Mouse (Mus musculus): ENCODE results near the gene Vezt. TPM values are rescaled to one million over a fixed set of nuclear protein-coding genes. Genes with fewer than 3 reads are reported as not detected.

Vezt gene
- total and polyA plus RNA-seq, 2 experiments from 2014 or later, result 34.4 to 51.6 TPM

DNA sequence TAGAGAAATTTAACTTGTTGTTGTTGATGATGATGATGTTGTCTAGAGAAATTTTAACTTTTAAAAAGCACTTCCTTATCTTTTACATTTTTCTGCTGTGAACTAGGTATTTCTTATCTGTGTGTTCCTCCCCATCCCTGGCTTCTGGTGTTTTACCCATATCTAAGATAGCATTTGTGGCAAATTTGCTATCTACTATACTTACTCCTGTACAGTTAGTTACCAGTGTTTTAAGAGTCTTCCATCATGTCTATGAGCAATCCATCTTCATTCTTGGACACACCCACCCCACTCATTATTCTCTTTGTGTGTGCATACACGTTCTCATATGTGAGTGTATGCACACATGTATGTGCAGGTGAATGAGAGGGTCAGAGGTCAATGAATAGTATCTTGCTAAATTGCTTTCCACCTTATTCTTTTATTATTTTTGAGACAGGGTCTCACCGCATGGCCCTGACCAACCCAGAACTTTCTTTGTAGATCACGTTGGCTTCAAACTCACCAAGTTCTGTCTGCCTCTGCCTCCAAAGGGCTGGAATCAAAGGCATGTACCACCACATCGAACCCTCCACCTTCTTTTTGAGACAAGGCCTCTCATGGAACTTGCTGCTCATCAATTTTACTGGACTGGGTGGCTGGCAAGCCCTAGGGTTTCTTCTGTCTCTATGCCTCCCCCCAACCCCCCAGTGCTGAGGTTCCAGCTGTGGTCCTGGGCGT is 123.3 kb downstream of the Vezt start:
- Histone ChIP-seq H3K9ac (replicated peaks; ENCODE audit: low read length) (no peak overlapping the region), H3K36me3 (ENCODE audit: insufficient read depth, low read length) (no peaks in the 10 kb centered on the region), H3K9me3 (ENCODE audit: low read length) (no peaks in the 10 kb centered on the region), H3K4me1 (ENCODE audit: insufficient read depth, low read length) (no peaks in the 10 kb centered on the region), H3K27ac (no peak overlapping the region), H3K4me3 (ENCODE audit: low read length) (no peak overlapping the region), H3K4me2 (ENCODE audit: low read depth, low read length) (no peak overlapping the region), H3K27me3 (ENCODE audit: insufficient read depth, low read length) (no peaks in the 10 kb centered on the region)
- ATAC-seq (no peak), DNase-seq (ENCODE audit: low spot score) (no peak)
- 86% methylated on average over 5 of the region's 5 CpGs for WGBS
- no peak for TF ChIP-seq CTCF (IDR thresholded peaks at IDR 0.05; ENCODE audit: low read depth)

DNA sequence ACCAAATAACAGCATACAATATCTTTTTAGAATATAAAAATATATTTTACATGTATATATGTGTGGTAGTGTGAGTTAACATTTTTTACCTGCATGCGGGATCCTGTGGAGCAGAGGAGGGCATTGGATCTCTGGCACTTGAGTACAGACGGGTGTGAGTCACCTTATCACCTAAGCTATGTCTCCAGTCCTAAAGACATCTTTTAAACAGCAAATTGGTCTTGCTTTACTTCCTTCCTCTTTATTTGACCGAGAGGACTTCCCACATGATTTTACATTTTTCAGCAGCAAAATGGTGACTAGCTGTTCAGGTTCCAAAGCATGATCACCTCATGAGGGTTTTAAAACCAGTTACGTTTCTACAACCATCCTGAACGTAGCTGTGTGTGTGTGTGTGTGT is 124.3 kb downstream of the Vezt start:
- H3K9ac ChIP-seq (replicated peaks; ENCODE audit: low read length), result no peak overlapping the region
- H3K27ac ChIP-seq, result no peak overlapping the region
- DNase-seq (ENCODE audit: low spot score), result no peak
- no peak overlapping the region for H3K4me3 ChIP-seq (ENCODE audit: low read length)
- TF ChIP-seq CTCF (IDR thresholded peaks at IDR 0.05; ENCODE audit: low read depth), result no peak
- H3K4me2 ChIP-seq (ENCODE audit: low read depth, low read length), result no peak overlapping the region
- WGBS, result 90% methylated on average over 5 of the region's 5 CpGs
- no peaks in the 10 kb centered on the region for H3K9me3 ChIP-seq (ENCODE audit: low read length)
- no peaks in the 10 kb centered on the region for H3K4me1 ChIP-seq (ENCODE audit: insufficient read depth, low read length)
- H3K36me3 ChIP-seq (ENCODE audit: insufficient read depth, low read length), result no peaks in the 10 kb centered on the region
- H3K27me3 ChIP-seq (ENCODE audit: insufficient read depth, low read length), result no peaks in the 10 kb centered on the region
- ATAC-seq, result no peak

- no peak overlapping the region for H3K9ac ChIP-seq (replicated peaks; ENCODE audit: low read length)
- no peak for DNase-seq (ENCODE audit: low spot score)
- TF ChIP-seq CTCF (IDR thresholded peaks at IDR 0.05; ENCODE audit: low read depth), result no peak
- 85% methylated on average over 5 of the region's 5 CpGs for WGBS
- H3K4me3 ChIP-seq (ENCODE audit: low read length), result no peak overlapping the region
- no peak for ATAC-seq
- H3K4me2 ChIP-seq (ENCODE audit: low read depth, low read length), result no peak overlapping the region
- no peaks in the 10 kb centered on the region for H3K4me1 ChIP-seq (ENCODE audit: insufficient read depth, low read length)
- H3K27ac ChIP-seq, result no peak overlapping the region
- no peaks in the 10 kb centered on the region for H3K9me3 ChIP-seq (ENCODE audit: low read length)
- H3K27me3 ChIP-seq (ENCODE audit: insufficient read depth, low read length), result no peaks in the 10 kb centered on the region
- H3K36me3 ChIP-seq (ENCODE audit: insufficient read depth, low read length), result no peaks in the 10 kb centered on the region
Measured at GRCm38 (mm10) chr10:93909811-93910446, 125.7 kb downstream of the Vezt start.

DNA sequence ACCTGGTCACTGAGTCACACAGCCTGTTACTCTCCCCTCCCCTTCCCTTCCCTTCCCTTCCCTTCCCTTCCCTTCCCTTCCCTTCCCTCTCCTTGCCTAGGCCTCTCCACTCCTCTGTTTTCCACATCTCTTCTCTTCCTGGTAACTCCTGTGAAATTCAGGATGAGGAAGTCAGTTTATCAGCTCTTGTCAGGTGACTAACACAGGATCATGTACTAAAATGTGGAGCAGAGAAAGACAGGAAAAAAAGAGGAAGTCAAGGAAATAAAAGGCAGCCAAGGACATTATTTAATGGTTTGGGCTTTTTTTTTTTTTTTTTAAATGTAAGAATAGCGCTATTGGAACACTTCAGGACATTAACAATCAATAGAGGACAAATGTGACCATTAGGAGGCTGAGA is 126.6 kb downstream of the Vezt start:
- Histone ChIP-seq H3K27me3 (ENCODE audit: insufficient read depth, low read length) (no peaks in the 10 kb centered on the region), H3K4me1 (ENCODE audit: insufficient read depth, low read length) (no peaks in the 10 kb centered on the region), H3K9me3 (ENCODE audit: low read length) (no peaks in the 10 kb centered on the region), H3K4me2 (ENCODE audit: low read depth, low read length) (no peak overlapping the region), H3K9ac (replicated peaks; ENCODE audit: low read length) (no peak overlapping the region), H3K36me3 (ENCODE audit: insufficient read depth, low read length) (no peaks in the 10 kb centered on the region), H3K4me3 (ENCODE audit: low read length) (no peak overlapping the region), H3K27ac (no peak overlapping the region)
- no peak for DNase-seq (ENCODE audit: low spot score)
- ATAC-seq, result no peak
- 100% methylated on average over 1 of the region's 1 CpGs for WGBS
- no peak for TF ChIP-seq CTCF (IDR thresholded peaks at IDR 0.05; ENCODE audit: low read depth)

DNA sequence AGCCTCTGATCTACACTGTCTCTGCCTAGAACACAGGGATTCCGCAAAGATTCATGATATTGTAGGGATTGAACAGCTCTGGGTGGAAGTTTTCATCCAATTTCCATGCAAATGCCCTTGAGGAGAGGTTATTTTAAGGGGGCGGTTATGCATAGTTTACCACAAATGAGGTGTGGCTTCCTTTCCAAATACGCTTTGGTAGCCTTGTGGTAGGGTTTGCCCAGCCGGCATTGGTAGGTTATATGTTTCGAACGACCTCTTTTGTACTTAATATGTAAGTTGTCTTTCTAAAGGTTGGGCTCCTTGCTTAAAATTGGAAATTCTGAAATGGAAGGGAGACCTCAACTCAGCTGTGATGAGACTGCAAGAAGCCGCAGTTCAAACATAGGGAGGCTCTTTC is 127.1 kb downstream of the Vezt start:
- Histone ChIP-seq H3K9ac (replicated peaks; ENCODE audit: low read length) (no peak overlapping the region), H3K27ac (no peak overlapping the region), H3K4me3 (ENCODE audit: low read length) (no peak overlapping the region), H3K4me1 (ENCODE audit: insufficient read depth, low read length) (no peaks in the 10 kb centered on the region), H3K4me2 (ENCODE audit: low read depth, low read length) (no peak overlapping the region), H3K9me3 (ENCODE audit: low read length) (no peaks in the 10 kb centered on the region), H3K36me3 (ENCODE audit: insufficient read depth, low read length) (no peaks in the 10 kb centered on the region), H3K27me3 (ENCODE audit: insufficient read depth, low read length) (no peaks in the 10 kb centered on the region)
- no peak for TF ChIP-seq CTCF (IDR thresholded peaks at IDR 0.05; ENCODE audit: low read depth)
- WGBS, result 97% methylated on average over 7 of the region's 7 CpGs
- no peak for ATAC-seq
- DNase-seq (ENCODE audit: low spot score), result no peak

DNA sequence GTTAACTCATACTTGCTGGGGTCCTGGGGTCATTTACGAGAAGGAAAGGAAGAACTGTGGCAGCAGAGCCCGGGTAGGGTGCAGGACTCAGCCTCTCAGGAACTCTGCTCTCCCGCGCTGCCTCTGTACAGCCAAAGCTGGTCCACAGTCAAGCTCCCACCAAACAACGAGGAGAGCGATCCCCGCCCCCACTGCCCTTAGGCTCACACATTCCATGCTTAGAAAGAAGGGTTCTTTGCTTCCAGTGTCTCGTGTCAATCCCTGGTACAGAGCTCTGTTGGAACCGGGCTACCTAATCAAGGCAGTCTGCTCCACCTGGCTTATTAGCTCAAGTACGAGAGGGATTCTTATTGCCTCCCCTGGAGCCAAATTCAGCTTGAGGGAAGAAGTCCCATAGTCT is 128.2 kb downstream of the Vezt start:
- Histone ChIP-seq H3K36me3 (ENCODE audit: insufficient read depth, low read length) (no peaks in the 10 kb centered on the region), H3K4me2 (ENCODE audit: low read depth, low read length) (no peak overlapping the region), H3K27me3 (ENCODE audit: insufficient read depth, low read length) (no peaks in the 10 kb centered on the region), H3K4me1 (ENCODE audit: insufficient read depth, low read length) (no peaks in the 10 kb centered on the region), H3K9me3 (ENCODE audit: low read length) (no peaks in the 10 kb centered on the region), H3K4me3 (ENCODE audit: low read length) (no peak overlapping the region), H3K9ac (replicated peaks; ENCODE audit: low read length) (no peak overlapping the region), H3K27ac (no peak overlapping the region)
- DNase-seq (ENCODE audit: low spot score) (no peak), ATAC-seq (no peak)
- no peak for TF ChIP-seq CTCF (IDR thresholded peaks at IDR 0.05; ENCODE audit: low read depth)
- 64% methylated on average over 10 of the region's 10 CpGs for WGBS

DNA sequence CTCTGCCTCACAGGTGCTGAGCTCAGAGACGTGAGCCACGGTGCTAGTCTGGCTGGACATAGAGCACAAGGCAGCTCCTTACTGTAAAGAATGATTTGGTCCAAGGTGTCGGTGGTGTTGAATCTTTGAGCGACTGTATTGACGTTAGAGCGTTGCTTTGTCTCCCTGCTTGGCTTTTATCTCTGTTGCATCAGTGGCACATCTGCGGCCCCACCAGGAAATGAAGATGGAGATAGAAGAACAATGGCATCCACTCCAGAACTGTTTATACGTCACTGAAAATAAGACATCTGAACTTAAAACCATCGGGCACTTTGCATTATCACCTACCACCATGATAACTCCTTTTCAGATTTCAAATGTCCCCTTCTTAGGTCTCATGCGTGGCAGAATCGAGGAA is 135.7 kb downstream of the Vezt start:
- H3K27me3 ChIP-seq (ENCODE audit: insufficient read depth, low read length), result no peaks in the 10 kb centered on the region
- no peak for TF ChIP-seq CTCF (IDR thresholded peaks at IDR 0.05; ENCODE audit: low read depth)
- no peaks in the 10 kb centered on the region for H3K4me1 ChIP-seq (ENCODE audit: insufficient read depth, low read length)
- DNase-seq (ENCODE audit: low spot score), result no peak
- no peak overlapping the region for H3K9ac ChIP-seq (replicated peaks; ENCODE audit: low read length)
- no peak overlapping the region for H3K27ac ChIP-seq
- H3K4me2 ChIP-seq (ENCODE audit: low read depth, low read length), result no peak overlapping the region
- H3K9me3 ChIP-seq (ENCODE audit: low read length), result no peaks in the 10 kb centered on the region
- H3K36me3 ChIP-seq (ENCODE audit: insufficient read depth, low read length), result no peaks in the 10 kb centered on the region
- no peak overlapping the region for H3K4me3 ChIP-seq (ENCODE audit: low read length)
- no peak for ATAC-seq
- 89% methylated on average over 11 of the region's 11 CpGs for WGBS
